Mouse (Mus musculus): Measurements from ENCODE around the gene Bcl2l10.

Bcl2l10 gene

GRCm38 (mm10) chr9:75347458-75347857 is at the start of gene Bcl2l10:
TSS of gene Bcl2l10 (plus strand) at chr9:75347758.
- DNase-seq, result no peak

GRCm38 (mm10) chr9:75299342-75299741 is 48.2 kb upstream of the Bcl2l10 start:
- peak; percentile 27 for DNase-seq

- no peak for DNase-seq
These were observed 44.5 kb upstream of the Bcl2l10 start for GRCm38 (mm10) chr9:75303033-75303432.

GRCm38 (mm10) chr9:75303701-75304261 is 43.8 kb upstream of the Bcl2l10 start:
- peak; percentile 41 for DNase-seq

GRCm38 (mm10) chr9:75304286-75304685 is 43.3 kb upstream of the Bcl2l10 start:
- DNase-seq, result no peak

GRCm38 (mm10) chr9:75306126-75306898 is 41.2 kb upstream of the Bcl2l10 start, which contains the start of gene Gnb5:
TSS of gene Gnb5 (plus strand) at chr9:75306288.
- DNase-seq, result no peak

- no peak for DNase-seq
These were observed 40.5 kb upstream of the Bcl2l10 start for GRCm38 (mm10) chr9:75307015-75307414.

GRCm38 (mm10) chr9:75308621-75309020 is 38.9 kb upstream of the Bcl2l10 start:
- DNase-seq, result no peak

GRCm38 (mm10) chr9:75312008-75312407 is 35.5 kb upstream of the Bcl2l10 start:
- peak; percentile 92 for DNase-seq

- DNase-seq, result no peak
These were observed 34.3 kb upstream of the Bcl2l10 start for GRCm38 (mm10) chr9:75313138-75313831.

GRCm38 (mm10) chr9:75313832-75314516 is 33.6 kb upstream of the Bcl2l10 start:
- DNase-seq, result peak; percentile 92

GRCm38 (mm10) chr9:75314517-75315105 is 32.9 kb upstream of the Bcl2l10 start:
- peak; percentile 21 for DNase-seq

GRCm38 (mm10) chr9:75315238-75315637 is 32.3 kb upstream of the Bcl2l10 start:
- DNase-seq, result no peak

GRCm38 (mm10) chr9:75316771-75317170 is 30.8 kb upstream of the Bcl2l10 start:
- DNase-seq, result no peak

GRCm38 (mm10) chr9:75318196-75318595 is 29.4 kb upstream of the Bcl2l10 start:
- no peak for DNase-seq

GRCm38 (mm10) chr9:75319365-75319764 is 28.2 kb upstream of the Bcl2l10 start:
- DNase-seq, result no peak

GRCm38 (mm10) chr9:75322099-75322885 is 25.3 kb upstream of the Bcl2l10 start:
- no peak for DNase-seq

- no peak for DNase-seq
These were observed 19.5 kb upstream of the Bcl2l10 start for GRCm38 (mm10) chr9:75328047-75328446.

GRCm38 (mm10) chr9:75330821-75331220 is 16.7 kb upstream of the Bcl2l10 start:
- DNase-seq, result no peak

GRCm38 (mm10) chr9:75334440-75334839 is 13.1 kb upstream of the Bcl2l10 start:
- no peak for DNase-seq

GRCm38 (mm10) chr9:75338016-75338415 is 9.5 kb upstream of the Bcl2l10 start:
- no peak for DNase-seq

- DNase-seq, result no peak
These were observed 5.1 kb upstream of the Bcl2l10 start for GRCm38 (mm10) chr9:75342433-75342832.
